Comparison of ENCODE assay signal across 8 mouse cellular contexts in genomic region chr12:36317820-36318135, GRCm38 (mm10). TPM values are rescaled to one million over a fixed set of nuclear protein-coding genes. Genes with fewer than 3 reads are reported as not detected.
DNase-seq lines count a peak whose midpoint lies in the region; ATAC-seq and TF ChIP-seq lines count a peak whose summit lies in the region.

No protein-coding gene starts in this region.

- H3K4me2 ChIP-seq in CH12.LX (ENCODE audit: insufficient read depth, low read depth, poor library complexity, severe bottlenecking), result peak overlapping the region; percentile 84
- peak overlapping the region; percentile 87 for H3K4me2 ChIP-seq in hindbrain, embryonic 15.5 days
- H3K4me2 ChIP-seq in limb, embryonic 12.5 days, result peak overlapping the region; percentile 77

- H3K79me2 ChIP-seq in CH12.LX (replicated peaks; ENCODE audit: control insufficient read depth, extremely low read depth, insufficient read depth, poor library complexity, severe bottlenecking), result no peaks in the 10 kb centered on the region

- CTCF ChIA-PET in Patski (lab: Charles Lee), result interaction anchor here (0.9 to 1.9 kb wide), 3 partner anchors 13 to 87 kb away, joined by 3 to 6 read pairs (median 3); no protein-coding TSS in a partner anchor

- no peak for TF ChIP-seq RAD21 in CH12.LX (IDR thresholded peaks at IDR 0.05; ENCODE audit: low read depth, low read length)

- H3K4me1 ChIP-seq in CH12.LX (ENCODE audit: control insufficient read depth in 1 of 2, insufficient read depth in 2 of 2), result peaks cover 0 to 18% of the 10 kb centered on the region in 2 experiments; a peak in 2 of 4 replicates
- peaks cover 17% of the 10 kb centered on the region; the same call in 1 of the 2 replicates for H3K4me1 ChIP-seq in hindbrain, embryonic 15.5 days (replicated peaks)
- H3K4me1 ChIP-seq in limb, embryonic 12.5 days (replicated peaks), result peaks cover 30% of the 10 kb centered on the region

- intact Hi-C loops in gastrocnemius, postnatal 36 days (cut with DNase I), result no loop called here

- POLR2A ChIA-PET in Patski (lab: Charles Lee), result no interaction called here

- H3K9me3 ChIP-seq in CH12.LX (replicated peaks; ENCODE audit: low read length), result peaks cover 3% of the 10 kb centered on the region
- no peaks in the 10 kb centered on the region for H3K9me3 ChIP-seq in hindbrain, embryonic 15.5 days
- no peaks in the 10 kb centered on the region for H3K9me3 ChIP-seq in limb, embryonic 12.5 days

- 21% methylated on average over 3 of the region's 3 CpGs for WGBS in hindbrain, embryonic 15.5 days
- WGBS in limb, embryonic 12.5 days, result 4% methylated on average over 3 of the region's 3 CpGs

- no peak for TF ChIP-seq EP300 in CH12.LX (IDR thresholded peaks at IDR 0.05; ENCODE audit: low read length)

- dilution Hi-C loops in CH12.LX (cut with MboI; ENCODE audit: extremely low pct_ligation_motif_present, extremely low pct_unique_long_range_greater_than_20kb, low sequenced_read_pairs), result no loop called here

- peak overlapping the region; percentile 19; the same call in 1 of the 2 replicates for H3K9ac ChIP-seq in CH12.LX (ENCODE audit: insufficient read depth, low read depth)
- no peak overlapping the region for H3K9ac ChIP-seq in hindbrain, embryonic 15.5 days
- no peak overlapping the region for H3K9ac ChIP-seq in limb, embryonic 12.5 days (replicated peaks)

- no peak for TF ChIP-seq POLR2A in CH12.LX (IDR thresholded peaks at IDR 0.05; ENCODE audit: low read depth, low read length)

- H3K27me3 ChIP-seq in CH12.LX (replicated peaks) (no peaks in the 10 kb centered on the region), Patski (no peaks in the 10 kb centered on the region)
- no peaks in the 10 kb centered on the region for H3K27me3 ChIP-seq in hindbrain, embryonic 15.5 days
- H3K27me3 ChIP-seq in limb, embryonic 12.5 days, result no peaks in the 10 kb centered on the region

- TF ChIP-seq CTCF in CH12.LX (conservative IDR thresholded peaks at IDR 0.05 in 1 of 2, IDR thresholded peaks at IDR 0.05 in 1 of 2; ENCODE audit: low read depth in 2 of 2, low read length in 2 of 2), result no peak
- no peak for TF ChIP-seq CTCF in Patski (IDR thresholded peaks at IDR 0.05)

- H3K36me3 ChIP-seq in CH12.LX (replicated peaks in 1 of 2; ENCODE audit: control insufficient read depth in 1 of 2, insufficient read depth in 1 of 2, low read length in 1 of 2), result no peaks in the 10 kb centered on the region
- no peaks in the 10 kb centered on the region for H3K36me3 ChIP-seq in hindbrain, embryonic 15.5 days
- H3K36me3 ChIP-seq in limb, embryonic 12.5 days, result no peaks in the 10 kb centered on the region

- H3K4me3 ChIP-seq in CH12.LX (replicated peaks in 1 of 3; ENCODE audit: low read depth in 2 of 3, low read length in 2 of 3, poor library complexity in 1 of 3), result peak overlapping the region in 1 of 3 experiments; percentile 26
- H3K4me3 ChIP-seq in hindbrain, embryonic 15.5 days, result peak overlapping the region; percentile 46
- peak overlapping the region; percentile 52 for H3K4me3 ChIP-seq in limb, embryonic 12.5 days (replicated peaks)

- no peak for ATAC-seq in Patski
- ATAC-seq in hindbrain, embryonic 15.5 days (ENCODE audit: low FRiP score, low read depth), result no peak
- no peak for ATAC-seq in limb, embryonic 12.5 days (ENCODE audit: insufficient number of reproducible peaks, insufficient read depth, low FRiP score, low TSS enrichment, low read depth)

- H3K27ac ChIP-seq in CH12.LX (ENCODE audit: insufficient read depth, low read depth), result no peak overlapping the region
- H3K27ac ChIP-seq in hindbrain, embryonic 15.5 days (replicated peaks), result no peak overlapping the region
- peak overlapping the region; percentile 91; the same call in 1 of the 2 replicates for H3K27ac ChIP-seq in limb, embryonic 12.5 days

- in situ Hi-C loops in CH12.LX (cut with MboI; ENCODE audit: low pct_ligation_motif_present, low pct_unique_long_range_greater_than_20kb, low sequenced_read_pairs), result no loop called here
- in situ Hi-C loops in Patski (cut with MboI; ENCODE audit: low pct_unique_long_range_greater_than_20kb), result no loop called here

- DNase-seq in CH12.LX (ENCODE audit: extremely low read depth) (no peak), Patski (ENCODE audit: low read depth, low spot score) (peak; percentile 15)
- DNase-seq in cerebellum, adult 11 months, result no peak
- DNase-seq in thymus, adult 18-20 months, result no peak
- no peak for DNase-seq in ovary, adult 18-20 months (ENCODE audit: low spot score)
- DNase-seq in gastrocnemius, postnatal 36 days, result no peak

TF ChIP-seq in CH12.LX, 34 proteins besides CTCF, POLR2A, EP300 and RAD21:
- TF ChIP-seq ZKSCAN1 (IDR thresholded peaks at IDR 0.05; ENCODE audit: borderline replicate concordance, low read depth, low read length), result no peak
- TF ChIP-seq POLR2AphosphoS2 (IDR thresholded peaks at IDR 0.05; ENCODE audit: low read depth, low read length), result no peak
- TF ChIP-seq USF1 (IDR thresholded peaks at IDR 0.05; ENCODE audit: low read depth, low read length), result no peak
- TF ChIP-seq CHD2 (IDR thresholded peaks at IDR 0.05; ENCODE audit: low read length), result no peak
- TF ChIP-seq MEF2A (IDR thresholded peaks at IDR 0.05; ENCODE audit: borderline replicate concordance, low read depth, low read length), result no peak
- TF ChIP-seq ZNF384 (IDR thresholded peaks at IDR 0.05; ENCODE audit: low read depth, low read length), result no peak
TF ChIP-seq in CH12.LX: peak in this region for 0.

RNA-seq across cellular contexts. Expression of gene Sostdc1, which starts 3.8 kb away (rescaled TPM):
- total RNA-seq in CH12.LX (2012; rRNA removed) (not detected in 2 replicates), CH12.LX (2014; rRNA removed) (not detected in 2 replicates)
- polyA plus RNA-seq in CH12.LX (2012; ENCODE audit: insufficient read length, low read depth) (not detected in 2 replicates), Patski (2021) (0.18 TPM)
- 21.3 and 26.6 TPM in 2 replicates for polyA plus RNA-seq in hindbrain, embryonic 15.5 days (2015; fragmentation: Nextera tagmentation; extraction: Ambion mirVana)
- 44.2 and 47.6 TPM in 2 replicates for polyA plus RNA-seq in limb, embryonic 12.5 days (2016; fragmentation: Nextera tagmentation; extraction: Ambion mirVana)
- total RNA-seq in gastrocnemius, postnatal 36 days (2021), result under 1 TPM; 0.15 to 0.27 TPM

Comparison
In these comparisons a context has a peak if more than half of its experiments do, and no peak if none do; other contexts are left out.
1. RNA of gene Sostdc1, which starts 3.8 kb away (polyA plus RNA-seq): 44.2 to 47.6 TPM in limb, embryonic 12.5 days and 21.3 to 26.6 TPM in hindbrain, embryonic 15.5 days; 0.18 TPM in Patski (single experiment) and not detected in CH12.LX; every median in the first group is over 10 times any median in the second.
2. Peak in every context shown above with its lines, with median percentiles within 50 percentile points of each other: H3K4me2 ChIP-seq.